Comparison of ENCODE assay signal across 44 mouse cellular contexts in genomic region chr15:91203521-91203920, GRCm38 (mm10). TPM values are rescaled to one million over a fixed set of nuclear protein-coding genes. Genes with fewer than 3 reads are reported as not detected.
"Had no signal": no experiment of that assay in that cellular context is flagged by ENCODE, and none has a peak within 500 bp of the region (broad histone marks: within the 10 kb centered on the region; RNA-seq: fewer than 3 reads in every experiment).

No protein-coding gene starts in this region.

- H3K36me3 ChIP-seq: heart, embryonic 10.5 days; heart, embryonic 12.5 days; heart, embryonic 13.5 days; heart, embryonic 15.5 days; hindbrain, embryonic 10.5 days; hindbrain, embryonic 12.5 days; hindbrain, embryonic 13.5 days; hindbrain, embryonic 15.5 days; intestine, embryonic 15.5 days; kidney, embryonic 15.5 days had no signal

- DNase-seq: heart, adult 18-20 months; heart, adult 2 months; heart, postnatal 10 days; heart, postnatal 14 days; heart, postnatal 36 days; heart, postnatal 4 days; kidney, adult 18-20 months; kidney, adult 8-10 months; kidney, adult 9 months; kidney, postnatal 10 days; kidney, postnatal 14 days; kidney, postnatal 25 days; kidney, postnatal 36 days; kidney, postnatal 4 days; layer of hippocampus, adult 9-11 months; layer of hippocampus, postnatal 36 days had no signal

- H3K4me1 ChIP-seq: heart, embryonic 10.5 days; heart, embryonic 12.5 days; heart, embryonic 13.5 days; heart, embryonic 15.5 days; hindbrain, embryonic 10.5 days; hindbrain, embryonic 12.5 days; hindbrain, embryonic 13.5 days; hindbrain, embryonic 15.5 days; intestine, embryonic 15.5 days; kidney, embryonic 15.5 days had no signal

- H3K27me3 ChIP-seq: heart, embryonic 12.5 days; heart, embryonic 13.5 days; heart, embryonic 15.5 days; hindbrain, embryonic 12.5 days; hindbrain, embryonic 13.5 days; hindbrain, embryonic 15.5 days; intestine, embryonic 15.5 days; kidney, embryonic 15.5 days had no signal

- H3K9ac ChIP-seq: heart, embryonic 12.5 days; heart, embryonic 13.5 days; heart, embryonic 15.5 days; hindbrain, embryonic 12.5 days; hindbrain, embryonic 13.5 days; hindbrain, embryonic 14.5 days; hindbrain, embryonic 15.5 days; intestine, embryonic 15.5 days; kidney, embryonic 15.5 days had no signal

- H3K9me3 ChIP-seq: heart, embryonic 10.5 days; heart, embryonic 12.5 days; heart, embryonic 13.5 days; heart, embryonic 15.5 days; hindbrain, embryonic 10.5 days; hindbrain, embryonic 12.5 days; hindbrain, embryonic 13.5 days; hindbrain, embryonic 15.5 days; intestine, embryonic 15.5 days; kidney, embryonic 15.5 days had no signal

- ATAC-seq: hindbrain, embryonic 16.5 days; hindbrain, postnatal 0 days; inflammation-experienced regulatory T-cells, adult 6 months; intestine, embryonic 15.5 days; intestine, embryonic 16.5 days; intestine, postnatal 0 days had no signal

- H3K27ac ChIP-seq: heart, adult 2 months; heart, embryonic 10.5 days; heart, embryonic 13.5 days; heart, embryonic 15.5 days; hindbrain, embryonic 10.5 days; hindbrain, embryonic 12.5 days; hindbrain, embryonic 13.5 days; hindbrain, embryonic 14.5 days; hindbrain, embryonic 15.5 days; hindbrain, postnatal 0 days; intestine, embryonic 15.5 days; kidney, embryonic 15.5 days; kidney, postnatal 0 days; layer of hippocampus, adult 2 months had no signal

- H3K4me3 ChIP-seq: heart, adult 2 months; heart, embryonic 10.5 days; heart, embryonic 12.5 days; heart, embryonic 13.5 days; heart, embryonic 15.5 days; hindbrain, embryonic 10.5 days; hindbrain, embryonic 12.5 days; hindbrain, embryonic 13.5 days; hindbrain, embryonic 15.5 days; intestine, embryonic 15.5 days; kidney, embryonic 15.5 days; layer of hippocampus, adult 2 months had no signal

- H3K4me2 ChIP-seq: heart, embryonic 11.5 days; heart, embryonic 12.5 days; heart, embryonic 13.5 days; heart, embryonic 15.5 days; hindbrain, embryonic 12.5 days; hindbrain, embryonic 13.5 days; hindbrain, embryonic 14.5 days; hindbrain, embryonic 15.5 days; intestine, embryonic 15.5 days; kidney, embryonic 15.5 days had no signal

RNA-seq across cellular contexts. Expression of gene CN725425, which starts 4.2 kb away (rescaled TPM):
- total RNA-seq: heart, postnatal 10 days; heart, postnatal 4 days; hematopoietic stem cell, adult 5-6 weeks; hindbrain, postnatal 0 days; layer of hippocampus, adult 18-20 months had no signal
- polyA plus RNA-seq: heart, embryonic 11.5 days; heart, embryonic 12.5 days; heart, embryonic 13.5 days; heart, embryonic 14.5 days; heart, embryonic 15.5 days; heart, embryonic 16.5 days; heart, postnatal 0 days; hindbrain, embryonic 10.5 days; hindbrain, embryonic 11.5 days; hindbrain, embryonic 12.5 days; hindbrain, embryonic 13.5 days; hindbrain, embryonic 14.5 days; hindbrain, embryonic 15.5 days; hindbrain, embryonic 16.5 days; inflammation-experienced regulatory T-cells, adult 6 months; intestine, embryonic 15.5 days; intestine, embryonic 16.5 days; intestine, postnatal 0 days; kidney, embryonic 14.5 days; kidney, embryonic 16.5 days; kidney, postnatal 0 days; large intestine, adult 2 months had no signal
